Mouse (Mus musculus): ENCODE measurements around the gene Zfp988.
"Not testable (repeated sequence)": the region's sequence is repeated elsewhere in the genome, so short reads cannot be mapped to it uniquely, and the experiment has no call there.

Gene Zfp988

DNA sequence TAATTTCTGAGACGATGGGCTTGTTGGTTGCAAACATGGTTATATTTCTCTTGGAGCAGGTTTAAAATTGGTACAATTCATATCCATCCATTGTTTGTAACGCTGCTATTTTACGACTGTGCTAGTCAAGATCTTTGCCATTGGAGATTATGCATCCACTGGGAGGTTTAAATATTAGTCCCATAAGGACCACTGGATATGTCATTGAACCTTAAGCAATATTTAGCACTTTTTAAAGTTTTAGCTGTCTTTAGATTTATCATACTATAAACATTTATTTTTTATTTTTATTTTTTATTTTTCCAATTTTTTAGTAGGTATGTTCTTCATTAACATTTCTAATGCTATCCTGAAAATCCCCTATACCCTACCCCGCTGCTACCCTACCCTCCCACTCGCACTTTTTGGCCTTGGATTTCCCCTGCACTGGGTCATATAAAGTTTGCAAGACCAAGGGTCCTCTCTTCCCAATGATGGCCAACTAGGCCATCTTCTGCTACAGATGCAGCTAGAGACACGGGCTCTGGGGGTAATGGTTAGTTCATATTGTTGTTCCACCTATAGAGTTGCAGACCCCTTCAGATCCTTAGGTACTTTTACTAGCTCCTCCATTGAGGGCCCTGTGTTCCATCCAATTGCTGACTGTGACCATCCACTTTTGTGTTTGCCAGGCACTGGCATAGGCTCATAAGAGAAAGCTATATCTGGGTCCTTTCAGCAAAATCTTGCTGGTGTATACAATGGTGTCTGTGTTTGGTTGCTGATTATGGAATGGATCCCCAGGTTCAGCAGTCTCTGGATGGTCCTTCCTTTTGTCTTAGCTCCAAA, 31.1 kb downstream of the Zfp988 start:
- peaks cover 18% of the 10 kb centered on the region for H3K36me3 ChIP-seq (ENCODE audit: insufficient read depth, low read length)
- H3K27me3 ChIP-seq (ENCODE audit: insufficient read depth, low read length); H3K4me1 ChIP-seq (replicated peaks; ENCODE audit: low read depth, low read length); H3K4me3 ChIP-seq (replicated peaks; ENCODE audit: low read length): not testable (repeated sequence)
- peaks cover 50% of the 10 kb centered on the region for H3K9me3 ChIP-seq (ENCODE audit: low read length)

DNA sequence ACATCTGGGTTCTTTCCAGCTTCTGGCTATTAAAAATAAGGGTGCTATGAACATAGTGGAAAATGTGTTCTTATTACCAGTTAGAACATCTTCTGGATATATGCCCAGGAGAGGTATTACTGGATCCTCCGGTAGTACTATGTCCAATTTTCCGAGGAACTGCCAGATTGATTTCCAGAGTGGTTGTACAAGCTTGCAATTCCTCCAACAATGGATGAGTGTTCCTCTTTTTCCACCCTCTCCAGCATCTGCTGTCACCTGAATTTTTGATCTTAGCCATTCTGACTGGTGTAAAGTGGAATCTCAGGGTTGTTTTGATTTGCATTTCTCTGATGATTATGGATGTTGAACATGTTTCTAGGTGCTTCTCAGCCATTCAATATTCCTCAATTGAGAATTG, 32.0 kb downstream of the Zfp988 start:
- H3K9me3 ChIP-seq (ENCODE audit: low read length), result peaks cover 49% of the 10 kb centered on the region
- peaks cover 18% of the 10 kb centered on the region for H3K36me3 ChIP-seq (ENCODE audit: insufficient read depth, low read length)
- H3K4me1 ChIP-seq (replicated peaks; ENCODE audit: low read depth, low read length); H3K4me3 ChIP-seq (replicated peaks; ENCODE audit: low read length); H3K27me3 ChIP-seq (ENCODE audit: insufficient read depth, low read length): not testable (repeated sequence)

GRCm38 (mm10) chr4:147338032-147338610, 32.6 kb downstream of the Zfp988 start:
- H3K36me3 ChIP-seq (ENCODE audit: insufficient read depth, low read length), result peaks cover 14% of the 10 kb centered on the region
- peaks cover 45% of the 10 kb centered on the region for H3K9me3 ChIP-seq (ENCODE audit: low read length)

DNA sequence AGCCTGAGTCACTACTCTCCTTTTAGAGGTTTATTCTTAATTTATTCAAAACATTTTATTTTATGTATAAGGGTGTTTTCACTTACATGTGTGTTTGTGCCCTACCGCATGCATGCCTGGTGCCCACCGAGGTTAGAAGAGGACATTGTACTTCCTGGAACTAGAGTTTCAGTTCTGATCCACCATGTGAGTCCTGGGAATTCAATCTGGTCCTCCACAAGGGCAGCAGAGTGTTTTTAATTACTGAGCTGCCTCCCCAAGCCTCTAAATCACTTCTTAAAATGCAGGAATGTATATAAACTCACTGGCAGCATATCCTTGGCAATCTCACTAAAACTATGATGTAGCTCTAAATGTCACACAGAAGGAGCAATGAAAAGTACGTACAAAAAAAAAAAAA, 33.2 kb downstream of the Zfp988 start:
- H3K4me1 ChIP-seq (replicated peaks; ENCODE audit: low read depth, low read length); H3K4me3 ChIP-seq (replicated peaks; ENCODE audit: low read length); H3K27me3 ChIP-seq (ENCODE audit: insufficient read depth, low read length): not testable (repeated sequence)
- peaks cover 39% of the 10 kb centered on the region for H3K9me3 ChIP-seq (ENCODE audit: low read length)
- H3K36me3 ChIP-seq (ENCODE audit: insufficient read depth, low read length), result peaks cover 14% of the 10 kb centered on the region; the same call in 1 of the 2 replicates

More at GRCm38 (mm10) chr4:147338032-147338610, 32.6 kb downstream of the Zfp988 start:
- Histone ChIP-seq H3K4me1 (replicated peaks; ENCODE audit: low read depth, low read length) (no peaks in the 10 kb centered on the region), H3K4me3 (replicated peaks; ENCODE audit: low read length) (no peak overlapping the region), H3K27me3 (ENCODE audit: insufficient read depth, low read length) (no peaks in the 10 kb centered on the region)
- no peak for TF ChIP-seq POU5F1 (IDR thresholded peaks at IDR 0.05; ENCODE audit: borderline replicate concordance, low read length)
- no peak for TF ChIP-seq NANOG (IDR thresholded peaks at IDR 0.05; ENCODE audit: borderline replicate concordance, low read length)
- no peak for TF ChIP-seq CTCF (conservative IDR thresholded peaks at IDR 0.05; ENCODE audit: low read length)

GRCm38 (mm10) chr4:147339601-147340219, 34.2 kb downstream of the Zfp988 start:
- peaks cover 29% of the 10 kb centered on the region for H3K9me3 ChIP-seq (ENCODE audit: low read length)
- peaks cover 14% of the 10 kb centered on the region; the same call in 1 of the 2 replicates for H3K36me3 ChIP-seq (ENCODE audit: insufficient read depth, low read length)
- not testable (repeated sequence) for H3K27me3 ChIP-seq (ENCODE audit: insufficient read depth, low read length); H3K4me1 ChIP-seq (replicated peaks; ENCODE audit: low read depth, low read length); H3K4me3 ChIP-seq (replicated peaks; ENCODE audit: low read length)

DNA sequence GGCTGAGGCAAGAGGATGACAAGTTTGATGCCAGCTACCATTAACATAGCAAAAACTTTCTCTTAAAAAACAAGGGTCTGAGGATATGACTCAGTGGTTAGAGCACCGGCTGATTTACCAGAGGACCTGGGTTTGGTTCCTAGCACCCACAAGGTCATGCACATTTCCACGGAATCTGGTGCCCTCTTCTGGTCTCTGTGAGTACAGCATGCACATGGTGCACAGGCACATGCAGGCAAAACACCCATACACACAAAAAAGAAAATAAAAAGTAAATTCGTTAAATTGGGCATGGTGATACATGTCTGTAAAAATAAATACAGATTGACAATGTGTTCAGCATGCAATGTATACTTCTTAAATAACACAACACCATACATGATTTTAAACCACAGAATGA, 34.8 kb downstream of the Zfp988 start:
- peak; percentile 63 for TF ChIP-seq CTCF (conservative IDR thresholded peaks at IDR 0.05; ENCODE audit: low read length)
- H3K27me3 ChIP-seq (ENCODE audit: insufficient read depth, low read length); H3K4me1 ChIP-seq (replicated peaks; ENCODE audit: low read depth, low read length); H3K4me3 ChIP-seq (replicated peaks; ENCODE audit: low read length): not testable (repeated sequence)
- Histone ChIP-seq H3K9me3 (ENCODE audit: low read length) (peaks cover 26% of the 10 kb centered on the region), H3K36me3 (ENCODE audit: insufficient read depth, low read length) (peaks cover 14% of the 10 kb centered on the region; the same call in 1 of the 2 replicates)

- not testable (repeated sequence) for H3K4me1 ChIP-seq (replicated peaks; ENCODE audit: low read depth, low read length); H3K36me3 ChIP-seq (ENCODE audit: insufficient read depth, low read length); H3K4me3 ChIP-seq (replicated peaks; ENCODE audit: low read length); H3K27me3 ChIP-seq (ENCODE audit: insufficient read depth, low read length)
- H3K9me3 ChIP-seq (ENCODE audit: low read length), result peaks cover 19% of the 10 kb centered on the region
These were observed 35.4 kb downstream of the Zfp988 start for GRCm38 (mm10) chr4:147340876-147341275.

- H3K4me1 ChIP-seq (replicated peaks; ENCODE audit: low read depth, low read length); H3K27me3 ChIP-seq (ENCODE audit: insufficient read depth, low read length); H3K4me3 ChIP-seq (replicated peaks; ENCODE audit: low read length); H3K36me3 ChIP-seq (ENCODE audit: insufficient read depth, low read length): not testable (repeated sequence)
- H3K9me3 ChIP-seq (ENCODE audit: low read length), result peaks cover 11% of the 10 kb centered on the region
These were observed 37.8 kb downstream of the Zfp988 start for GRCm38 (mm10) chr4:147343042-147343908.

- H3K9me3 ChIP-seq (ENCODE audit: low read length), result peaks cover 13% of the 10 kb centered on the region
These were observed 39.6 kb downstream of the Zfp988 start for GRCm38 (mm10) chr4:147345061-147345554.

DNA sequence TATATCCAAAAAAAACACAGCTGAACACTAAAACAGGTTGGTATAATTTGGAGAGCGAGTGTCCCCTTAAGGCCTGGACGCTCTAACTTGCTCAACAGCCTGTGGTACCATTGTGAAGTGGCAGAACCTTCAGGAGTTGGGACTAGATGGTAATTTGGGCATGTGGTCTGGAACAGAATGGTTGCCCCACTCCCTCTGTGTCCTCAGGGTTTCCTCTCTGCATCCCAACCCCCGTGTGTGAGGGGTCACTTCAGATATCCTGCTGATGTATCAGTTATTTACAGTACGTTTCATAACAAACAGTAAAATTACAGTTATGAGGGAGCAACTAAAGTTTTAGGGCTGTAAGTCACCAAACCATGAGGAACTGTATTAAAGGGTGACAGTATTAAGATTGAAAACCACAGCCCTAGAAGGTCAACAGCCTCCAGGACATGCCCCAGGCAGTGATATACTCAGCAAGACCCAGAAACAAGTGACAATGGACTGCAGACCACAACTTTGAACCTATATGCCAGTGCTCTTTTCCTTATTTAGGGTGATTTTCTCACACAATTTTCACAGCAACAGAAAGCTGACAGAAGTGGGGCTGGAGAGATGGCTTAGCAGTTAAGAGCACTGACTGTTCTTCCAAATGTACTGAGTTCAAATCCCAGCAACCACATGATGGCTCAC, 41.0 kb downstream of the Zfp988 start:
- not testable (repeated sequence) for H3K36me3 ChIP-seq (ENCODE audit: insufficient read depth, low read length); H3K4me1 ChIP-seq (replicated peaks; ENCODE audit: low read depth, low read length); H3K4me3 ChIP-seq (replicated peaks; ENCODE audit: low read length); H3K27me3 ChIP-seq (ENCODE audit: insufficient read depth, low read length)
- H3K9me3 ChIP-seq (ENCODE audit: low read length), result peaks cover 18% of the 10 kb centered on the region

More at GRCm38 (mm10) chr4:147345061-147345554, 39.6 kb downstream of the Zfp988 start:
- H3K27me3 ChIP-seq (ENCODE audit: insufficient read depth, low read length); H3K36me3 ChIP-seq (ENCODE audit: insufficient read depth, low read length); H3K4me3 ChIP-seq (replicated peaks; ENCODE audit: low read length); H3K4me1 ChIP-seq (replicated peaks; ENCODE audit: low read depth, low read length): not testable (repeated sequence)

- not testable (repeated sequence) for H3K36me3 ChIP-seq (ENCODE audit: insufficient read depth, low read length); H3K4me3 ChIP-seq (replicated peaks; ENCODE audit: low read length); H3K27me3 ChIP-seq (ENCODE audit: insufficient read depth, low read length); H3K4me1 ChIP-seq (replicated peaks; ENCODE audit: low read depth, low read length)
- peaks cover 18% of the 10 kb centered on the region for H3K9me3 ChIP-seq (ENCODE audit: low read length)
These were observed 41.8 kb downstream of the Zfp988 start for GRCm38 (mm10) chr4:147347300-147347699.

DNA sequence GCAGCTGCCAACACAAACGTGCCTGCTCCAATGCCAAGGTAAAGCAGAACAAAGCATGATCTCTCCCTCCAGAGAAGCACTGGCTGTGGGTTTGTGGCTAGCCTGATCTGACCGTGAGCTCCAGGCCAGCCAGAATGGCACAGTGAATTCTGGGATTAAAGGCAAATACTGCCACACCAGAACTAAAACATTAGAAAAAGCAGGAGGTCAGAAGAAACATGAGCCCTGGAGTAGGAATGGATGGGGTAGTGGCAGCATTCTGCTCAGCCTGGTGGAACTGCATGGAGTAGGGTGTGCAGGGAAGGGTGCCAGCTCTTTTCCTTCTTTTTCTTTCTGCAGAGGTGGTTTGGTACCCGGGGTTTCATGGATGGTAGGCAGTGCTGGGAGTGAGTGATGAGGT, 42.4 kb downstream of the Zfp988 start:
- H3K4me1 ChIP-seq (replicated peaks; ENCODE audit: low read depth, low read length); H3K36me3 ChIP-seq (ENCODE audit: insufficient read depth, low read length); H3K27me3 ChIP-seq (ENCODE audit: insufficient read depth, low read length); H3K4me3 ChIP-seq (replicated peaks; ENCODE audit: low read length): not testable (repeated sequence)
- H3K9me3 ChIP-seq (ENCODE audit: low read length), result peaks cover 18% of the 10 kb centered on the region
